ENCODE assay signal across 9 mouse cellular contexts in genomic region chr2:7260186-7260585, GRCm38 (mm10).
A peak's percentile ranks its signal among the peaks of the same experiment; 100 is the strongest.
DNase-seq lines count a peak whose midpoint lies in the region; ATAC-seq lines count a peak whose summit lies in the region.
"Had no signal": no experiment of that assay in that cellular context is flagged by ENCODE, and none has a peak within 500 bp of the region (broad histone marks: within the 10 kb centered on the region; RNA-seq: fewer than 3 reads in every experiment).

No protein-coding gene starts in this region.

- peak; percentile 14 to 75 for DNase-seq in adrenal gland, adult (ENCODE audit: inconsistent age in 2 of 2, low spot score in 1 of 2)
- no peak for DNase-seq in adrenal gland, adult 18-20 months (ENCODE audit: low spot score in 2 of 2)
- peak; percentile 10 for DNase-seq in kidney, postnatal 14 days
- no peak for DNase-seq in kidney, postnatal 25 days
- DNase-seq in adrenal gland, postnatal 36 days = peak; percentile 27 to 35
- peak; percentile 29 to 30 for DNase-seq in heart, postnatal 14 days
- DNase-seq in thymus, postnatal 36 days = no peak
- DNase-seq: cerebellum, postnatal 10 days had no signal

- intact Hi-C loops in heart, postnatal 14 days (cut with DNase I) = no loop called here

- no peak for ATAC-seq in cerebellum, adult (ENCODE audit: insufficient number of reproducible peaks, low FRiP score, low TSS enrichment)

Comparison
In these comparisons a context has a peak if more than half of its experiments do, and no peak if none do; other contexts are left out.
1. DNase-seq: peak in adrenal gland, adult (2 of 2), kidney, postnatal 14 days (single experiment), adrenal gland, postnatal 36 days (2 of 2) and heart, postnatal 14 days (2 of 2); none in adrenal gland, adult 18-20 months (0 of 2), kidney, postnatal 25 days (0 of 2) and thymus, postnatal 36 days (0 of 2).